Mouse (Mus musculus) bone marrow, adult 2 months (tissue): Measurements from ENCODE around the gene Flywch2.

ENCODE experiments used
- CTCF ChIP-seq: fragments of 200-500 bp; IDR thresholded peaks from 2 replicates; pipeline ENCODE4 v1.5.1; 2011; ENCODE audit warnings: low read length, control low read depth; ENCODE audit not compliant: control insufficient read depth, insufficient read depth
- POLR2A ChIP-seq: fragments of 200-500 bp; IDR thresholded peaks from 2 replicates; pipeline ENCODE4 v1.6.1; 2011; ENCODE audit warnings: low read depth, mild to moderate bottlenecking, control low read depth, low read length, borderline replicate concordance; ENCODE audit not compliant: control insufficient read depth

DNA sequence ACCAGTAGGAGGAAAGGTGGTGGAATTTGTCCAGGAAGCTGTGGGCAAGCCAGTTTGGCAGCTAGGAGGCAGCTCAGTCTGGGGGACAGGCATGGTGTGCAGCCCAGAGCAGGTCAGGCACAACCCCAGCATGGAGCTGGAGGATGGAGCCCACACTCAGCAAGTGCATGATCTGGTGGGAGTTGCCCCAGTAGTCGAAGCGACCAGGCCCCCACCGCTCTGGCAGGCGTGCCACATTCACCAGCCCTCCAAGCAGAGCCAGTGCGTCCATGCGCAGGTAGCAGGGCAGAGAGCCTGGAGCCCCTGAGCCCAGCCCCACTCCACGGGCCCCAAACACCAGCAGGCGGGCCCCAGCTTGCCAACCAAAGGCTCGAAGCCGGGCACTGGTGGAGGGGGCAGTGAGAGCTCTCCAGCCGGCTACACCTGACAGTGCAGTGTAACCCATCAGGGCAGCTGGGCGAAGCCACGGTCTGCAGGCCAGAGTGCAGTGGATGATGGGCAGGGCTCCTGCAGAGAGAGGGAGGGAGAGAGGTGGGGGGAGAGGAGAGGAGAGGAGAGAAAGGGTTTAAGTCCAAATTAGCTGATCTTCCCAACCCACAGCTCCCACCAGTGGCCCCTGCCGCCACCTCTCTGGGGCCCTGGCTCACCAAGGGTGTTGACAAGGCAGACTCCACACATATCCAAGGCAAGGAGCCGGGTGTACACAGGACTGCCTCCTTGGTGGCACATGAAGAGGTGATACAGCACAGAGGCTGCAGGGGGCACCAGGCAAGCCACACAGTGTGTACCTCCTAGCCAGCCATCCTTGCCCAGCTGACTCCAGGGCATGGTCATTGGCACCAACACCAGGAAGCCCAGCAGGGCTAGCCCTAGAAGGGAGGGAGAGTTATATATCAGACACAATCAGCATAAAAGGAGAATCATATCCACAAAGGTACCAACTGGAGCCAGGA, 48.1 kb downstream of the Flywch2 start:
- TF ChIP-seq CTCF (no peak), POLR2A (no peak)
